Mouse (Mus musculus) monocyte, adult 5-6 weeks (primary cell): ENCODE data around the gene L3hypdh. TPM values are rescaled to one million over a fixed set of nuclear protein-coding genes. Genes with fewer than 3 reads are reported as not detected.

Experiments
- ATAC-seq: fragments of 153-309, 156-312 bp; replicated peaks from 2 replicates; pipeline ENCODE4 v1.8.0; 2017; ENCODE audit warnings: mild to moderate bottlenecking; ENCODE audit not compliant: low TSS enrichment, insufficient number of reproducible peaks, severe bottlenecking, poor library complexity, low FRiP score
- total RNA-seq: library from RNA; stranded (forward); fragments of 200-1000, 200-491, 200-594 nt; gene quantifications from 3 replicates; pipeline ENCODE4 v1.2.3, GENCODE M21; 2017

The L3hypdh gene
- total RNA-seq = not detected in 3 replicates

DNA sequence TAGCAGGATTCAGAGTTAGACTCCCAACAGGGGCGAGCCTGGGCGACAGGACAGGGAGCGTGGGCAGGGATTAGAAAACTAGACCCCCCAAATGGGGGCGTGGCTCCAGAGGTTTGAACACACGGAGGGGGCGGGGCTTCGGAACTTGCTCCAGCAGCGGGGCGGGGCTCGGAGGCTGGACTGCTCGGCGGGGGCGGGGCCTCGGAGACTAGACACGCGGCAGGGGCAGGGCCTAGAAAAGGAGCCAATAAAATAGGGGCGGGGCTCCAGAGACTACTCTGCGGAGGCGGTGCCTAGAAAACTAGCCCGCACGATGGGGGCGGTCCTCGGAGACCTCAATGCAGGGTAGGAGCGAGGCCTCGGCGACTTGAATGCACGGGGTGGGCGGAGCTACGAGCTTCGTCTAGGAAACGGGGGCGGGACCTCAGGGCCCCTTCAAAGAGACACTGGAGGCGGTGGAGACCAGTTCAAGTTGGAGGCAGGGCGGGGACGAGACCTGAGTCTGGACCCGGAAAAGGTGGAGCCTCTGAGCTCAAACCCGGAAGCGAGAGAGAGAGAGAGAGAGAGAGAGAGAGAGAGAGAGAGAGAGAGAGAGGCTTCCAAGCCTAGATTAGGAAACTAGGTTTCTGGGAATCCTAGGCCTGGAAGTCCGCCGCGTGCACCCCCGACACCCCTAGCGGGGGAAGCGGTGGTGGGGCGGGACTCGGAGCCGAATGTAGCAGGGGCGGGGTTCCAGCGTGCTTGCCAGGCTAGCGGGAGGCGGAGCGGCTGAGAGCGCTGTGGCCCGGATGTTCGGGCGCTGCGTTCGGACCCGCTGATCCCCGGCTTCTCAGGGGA, at the start of gene L3hypdh, which contains the start of gene Jkamp:
TSS of gene L3hypdh (minus strand) at position 111 of the 837 bp plus-strand sequence.
TSS of gene Jkamp (plus strand) at position 261 of the 837 bp plus-strand sequence.
- peak; percentile 97 for ATAC-seq

GRCm38 (mm10) chr12:72129203-72129602, 44.0 kb upstream of the L3hypdh start:
- ATAC-seq = no peak

DNA sequence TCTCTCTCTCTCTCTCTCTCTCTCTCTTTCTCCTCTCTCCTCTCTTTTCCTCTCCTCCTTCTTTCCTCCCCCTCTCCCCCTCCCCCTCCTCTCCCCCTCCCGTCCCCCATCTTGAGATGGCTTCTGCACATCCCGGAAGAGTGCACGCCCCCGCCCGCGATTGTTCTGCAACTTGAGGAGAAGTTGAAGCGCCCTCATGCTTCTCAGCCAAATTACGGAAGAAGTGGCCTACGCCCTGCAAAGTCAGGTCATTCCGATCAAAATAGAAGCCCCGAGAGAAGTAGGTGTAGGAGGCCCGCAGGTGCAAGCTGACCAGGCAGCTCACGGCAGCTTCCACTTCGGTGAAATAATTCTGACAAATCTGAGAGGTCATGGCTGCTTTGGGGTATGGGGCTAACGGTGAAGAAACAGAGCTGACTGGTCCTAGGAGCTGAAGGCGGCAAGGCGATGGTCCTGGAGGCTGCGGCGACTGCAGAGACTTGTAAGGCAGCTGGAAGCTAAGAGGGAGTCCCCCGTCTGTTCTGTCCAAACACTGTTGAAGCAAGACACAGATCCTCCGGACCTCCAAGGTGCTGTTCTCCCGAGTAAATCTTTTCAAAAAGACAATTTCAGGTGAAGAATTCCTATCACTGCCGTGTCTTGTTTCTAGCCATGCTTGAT, 30.6 kb upstream of the L3hypdh start:
- ATAC-seq = no peak

- ATAC-seq = no peak
These were observed 29.9 kb upstream of the L3hypdh start for GRCm38 (mm10) chr12:72115126-72115525.

DNA sequence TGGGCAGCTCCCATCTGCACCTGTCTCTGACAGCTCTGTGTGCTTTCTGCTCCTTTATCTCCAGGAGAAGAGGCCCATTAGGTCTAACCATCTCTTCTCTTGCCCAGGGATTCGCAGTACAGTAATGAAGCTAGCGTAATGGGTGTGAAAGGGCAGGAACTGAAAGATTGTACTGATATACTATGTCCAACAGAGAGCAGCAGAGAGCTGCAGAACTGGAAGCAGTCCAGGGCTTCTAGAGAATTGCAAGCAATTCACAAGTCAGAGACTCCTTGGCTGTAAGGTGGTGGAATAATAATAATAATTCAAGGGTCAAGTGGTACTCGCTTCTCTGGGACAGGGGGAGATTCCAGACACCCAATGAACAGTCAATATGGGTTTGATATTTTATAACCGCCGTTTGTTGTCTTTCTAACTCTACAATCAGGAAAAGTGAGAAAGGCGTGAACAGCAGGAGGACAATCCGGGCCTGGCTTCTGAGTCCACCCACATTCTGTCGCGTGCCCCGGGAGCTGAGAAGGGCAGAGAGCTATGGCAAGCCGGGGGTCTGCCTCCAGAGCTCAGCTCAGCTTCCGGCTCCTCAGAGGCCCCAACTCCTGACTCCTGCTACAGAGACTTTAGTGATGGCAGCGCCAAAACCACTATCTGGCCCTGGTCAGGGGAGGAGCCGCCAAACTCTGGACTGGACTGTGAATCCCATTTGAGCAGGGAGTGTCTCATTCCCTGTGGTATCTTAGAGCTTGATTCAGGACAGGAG, 19.5 kb upstream of the L3hypdh start:
- peak; percentile 67; the same call in 1 of the 2 replicates for ATAC-seq

DNA sequence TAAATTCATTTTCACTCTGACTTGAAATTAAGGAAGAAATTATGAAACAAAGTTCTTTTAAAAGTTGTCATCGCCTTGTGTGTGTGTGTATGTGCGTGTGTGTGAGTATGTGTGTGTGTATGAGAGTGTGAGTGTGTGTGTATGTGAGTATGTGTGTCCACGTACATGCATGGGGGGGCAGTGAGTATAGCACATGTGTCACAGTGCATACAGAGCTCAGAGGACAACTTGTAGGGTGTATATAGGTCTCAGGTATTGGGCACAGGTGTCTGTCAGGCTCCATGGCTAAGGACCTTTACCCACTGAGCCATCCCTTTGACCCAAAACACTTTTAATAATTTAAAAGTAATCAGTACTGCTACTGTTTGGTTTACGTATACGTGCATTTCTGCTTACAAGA, 18.8 kb upstream of the L3hypdh start:
- no peak for ATAC-seq

- no peak for ATAC-seq
These were observed 17.5 kb upstream of the L3hypdh start for GRCm38 (mm10) chr12:72102776-72103175.

DNA sequence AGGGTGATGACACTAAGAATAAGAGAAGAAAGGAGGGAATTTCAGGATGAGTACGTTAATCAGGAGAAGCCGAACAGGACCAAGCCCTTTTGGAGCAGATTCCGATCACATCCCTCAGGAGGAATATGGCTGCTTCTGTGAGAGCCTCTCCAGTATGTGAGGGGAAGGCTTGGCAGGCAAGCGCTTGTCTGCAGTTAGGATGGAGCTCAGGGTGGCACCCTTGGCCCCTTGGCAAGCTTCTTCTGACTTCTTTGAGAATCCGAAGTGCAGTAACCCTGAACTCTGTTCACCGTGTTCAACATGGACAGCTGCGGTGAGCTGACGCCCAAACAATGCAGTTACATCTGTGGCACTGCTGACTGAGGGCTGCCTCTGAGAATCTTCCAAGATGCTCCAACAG, 11.7 kb upstream of the L3hypdh start:
- no peak for ATAC-seq

DNA sequence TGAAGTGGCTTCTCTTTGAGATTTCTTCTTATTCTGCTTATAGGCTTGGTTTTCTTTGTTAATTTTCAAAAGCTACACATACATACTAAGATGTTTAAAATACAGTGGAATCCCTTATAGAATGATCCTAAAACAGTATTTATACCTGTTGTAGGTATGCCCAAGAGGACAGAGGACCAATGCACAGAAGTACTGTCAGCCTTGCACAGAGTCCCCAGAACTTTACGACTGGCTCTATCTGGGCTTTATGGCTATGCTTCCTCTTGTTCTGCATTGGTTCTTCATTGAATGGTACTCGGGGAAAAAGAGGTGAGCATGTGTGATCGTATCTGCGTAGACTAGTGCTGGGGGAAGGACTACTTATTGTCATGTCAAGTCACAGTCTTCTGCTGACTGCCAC, 4.6 kb upstream of the L3hypdh start:
- ATAC-seq = no peak

DNA sequence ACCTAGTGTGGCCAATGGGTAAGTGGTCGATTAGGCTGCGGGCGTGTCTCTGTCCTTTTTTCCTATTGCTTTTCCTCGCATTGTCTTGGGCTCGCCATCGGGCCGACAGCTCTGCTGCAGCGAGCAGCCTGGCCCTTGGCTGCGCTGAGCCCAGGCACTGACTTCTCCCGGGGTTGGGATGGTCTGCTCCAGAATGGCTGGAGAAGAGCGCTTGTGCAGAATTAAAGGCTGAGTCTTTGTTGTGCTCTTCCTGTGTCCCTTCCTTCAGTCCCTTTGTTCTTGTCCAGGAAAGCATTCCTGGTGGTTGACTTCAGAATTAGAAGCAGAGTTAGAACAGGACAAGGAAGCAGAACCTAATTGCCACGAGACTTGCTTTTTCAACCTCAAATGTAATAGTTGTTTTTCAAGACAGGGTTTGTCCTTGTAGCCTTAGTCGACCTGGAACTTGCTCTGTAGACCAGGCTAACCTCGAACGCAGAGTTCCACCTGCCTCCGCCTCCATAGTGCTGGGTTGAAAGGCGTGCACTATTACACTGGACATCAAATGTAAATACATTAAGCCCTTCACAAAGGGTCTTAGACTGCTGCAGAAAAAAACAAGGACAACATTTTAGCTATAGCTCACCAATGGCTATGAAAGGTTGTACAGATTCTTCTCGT, 1.1 kb upstream of the L3hypdh start:
- no peak; the same call in 1 of the 2 replicates for ATAC-seq

DNA sequence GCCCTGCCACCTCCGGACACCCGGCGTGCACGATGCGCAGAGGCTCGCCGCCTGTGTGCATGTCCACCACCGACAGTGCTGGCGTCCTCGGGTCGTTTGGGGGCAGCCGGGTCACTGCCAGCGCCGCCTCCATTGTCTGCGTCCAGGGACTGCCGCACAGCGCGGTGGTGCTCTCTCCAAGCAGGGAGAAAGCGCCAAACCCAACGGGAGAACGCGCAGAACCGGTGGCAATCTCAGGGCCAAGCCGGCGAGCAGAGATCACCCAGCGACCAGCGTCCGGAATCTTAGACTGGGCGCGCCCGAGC, 263 bp downstream of the L3hypdh start:
- no peak for ATAC-seq

DNA sequence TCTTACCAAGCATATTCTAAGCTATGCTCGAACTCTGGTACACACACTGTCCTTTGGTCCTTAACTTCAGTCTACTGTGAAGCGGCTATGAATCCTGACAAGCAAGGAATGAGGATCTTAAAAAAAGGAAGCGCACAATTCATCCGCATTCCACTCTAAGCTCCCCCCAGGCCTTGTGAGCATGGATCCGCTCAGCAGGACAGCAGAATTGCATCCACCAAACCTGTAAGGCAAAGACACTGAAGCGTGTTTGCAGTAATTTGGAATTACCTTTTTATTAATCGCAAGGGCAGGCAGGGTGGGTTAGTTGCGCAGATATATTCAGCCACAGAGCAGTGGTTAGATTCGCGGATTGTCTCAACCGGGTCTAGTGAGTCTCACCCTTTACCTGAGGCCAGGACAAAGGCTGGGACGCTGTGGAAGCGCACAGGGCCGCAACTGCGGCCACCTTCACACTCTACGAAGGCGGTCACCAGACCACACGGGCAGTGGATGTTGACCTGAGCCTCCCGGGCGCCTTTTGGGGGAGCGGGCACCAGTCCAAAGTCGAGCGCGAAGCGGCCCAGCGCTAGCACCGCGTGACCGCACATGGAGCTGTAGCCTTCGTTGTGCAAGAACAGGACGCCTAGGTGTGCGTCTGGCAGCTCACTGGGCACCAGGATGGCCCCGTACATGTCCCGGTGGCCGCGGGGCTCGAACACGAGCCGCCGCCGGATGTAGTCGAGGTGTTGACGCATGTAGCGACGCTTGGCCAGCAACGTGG, 797 bp downstream of the L3hypdh start:
- no peak for ATAC-seq

DNA sequence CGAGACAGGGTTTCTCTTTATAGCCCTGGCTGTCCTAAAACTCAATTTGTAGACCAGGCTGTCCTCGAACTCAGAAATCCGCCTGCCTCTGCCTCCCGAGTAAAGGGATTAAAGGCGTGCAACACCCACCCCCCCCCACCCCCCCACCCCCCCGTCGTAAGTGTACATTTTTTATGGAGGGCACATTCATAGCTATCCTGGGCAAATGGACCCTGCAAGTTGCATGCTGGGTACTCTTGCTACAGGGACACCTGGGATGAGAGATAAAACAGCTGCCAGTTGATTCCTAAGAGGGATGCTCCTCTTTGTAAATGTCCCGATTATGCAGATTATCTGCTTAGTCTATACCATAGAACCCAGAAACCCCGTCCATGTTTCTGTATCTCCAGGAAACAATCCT, 2.0 kb downstream of the L3hypdh start:
- ATAC-seq = no peak

- no peak for ATAC-seq
These were observed 2.9 kb downstream of the L3hypdh start for GRCm38 (mm10) chr12:72082370-72082769.

GRCm38 (mm10) chr12:72081961-72082360, 3.3 kb downstream of the L3hypdh start:
- ATAC-seq = no peak

DNA sequence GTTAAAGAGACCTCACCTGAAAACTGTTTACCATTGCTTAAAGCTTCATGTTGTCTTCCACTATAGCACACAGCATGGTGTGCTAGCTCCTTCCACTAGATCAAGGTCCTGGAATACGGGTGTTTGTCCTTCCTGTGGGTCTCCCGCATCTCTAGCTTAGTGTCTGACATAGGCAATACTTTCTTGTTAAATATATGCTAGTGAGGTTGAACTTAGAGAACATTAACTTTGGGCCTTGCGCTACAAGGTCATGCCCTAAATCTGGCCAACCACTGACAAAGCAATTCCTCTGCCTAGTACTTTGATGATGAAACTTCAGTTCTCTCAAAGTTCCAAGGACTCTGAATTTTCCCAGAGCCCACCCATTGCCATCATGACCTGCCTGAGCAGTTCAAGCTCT, 7.0 kb downstream of the L3hypdh start:
- no peak for ATAC-seq

GRCm38 (mm10) chr12:72070327-72071269, 14.6 kb downstream of the L3hypdh start, which contains the start of gene Gpr135:
Gpr135 (minus strand) TSS chr12:72071125.
- peak; percentile 85 for ATAC-seq
